In the genomic region with DNA sequence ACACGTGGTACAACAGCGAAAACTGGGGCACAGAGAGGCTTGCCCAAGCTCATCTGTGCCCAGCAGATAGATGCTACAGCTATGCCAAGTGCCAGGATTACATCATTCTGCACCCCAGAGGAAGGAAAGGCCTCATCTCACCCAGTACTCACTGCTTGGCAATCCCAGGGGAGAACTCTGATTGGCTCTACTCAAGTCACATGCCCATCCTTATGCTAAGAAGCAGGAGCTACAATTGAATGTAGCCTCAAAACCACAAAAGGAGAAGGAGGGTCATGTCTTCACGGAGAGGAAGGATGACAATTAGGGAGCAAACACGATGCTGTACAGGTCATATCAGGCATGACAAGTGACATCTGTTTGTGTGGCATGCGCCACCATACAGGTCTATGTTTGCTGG, we compare ENCODE assay signal across 28 mouse cellular contexts. TPM values are rescaled to one million over a fixed set of nuclear protein-coding genes. Genes with fewer than 3 reads are reported as not detected.
DNase-seq lines count a peak whose midpoint lies in the region; ATAC-seq lines count a peak whose summit lies in the region.
"Had no signal": no experiment of that assay in that cellular context is flagged by ENCODE, and none has a peak within 500 bp of the region (broad histone marks: within the 10 kb centered on the region; RNA-seq: fewer than 3 reads in every experiment).

No protein-coding gene starts in this region.

- WGBS in heart, embryonic 10.5 days: 68% methylated on average over 5 of the region's 5 CpGs
- 75% methylated on average over 5 of the region's 5 CpGs for WGBS in forebrain, embryonic 15.5 days

- no peak overlapping the region for H3K27ac ChIP-seq in heart, embryonic 10.5 days
- H3K27ac ChIP-seq in forebrain, embryonic 15.5 days (replicated peaks): no peak overlapping the region
- H3K27ac ChIP-seq: embryonic facial prominence, embryonic 13.5 days; forebrain, embryonic 12.5 days; heart, embryonic 15.5 days; hindbrain, embryonic 13.5 days; limb, embryonic 13.5 days; lung, embryonic 15.5 days; midbrain, embryonic 12.5 days had no signal

- intact Hi-C loops in heart, postnatal 36 days (cut with DNase I): no loop called here

- no peaks in the 10 kb centered on the region for H3K36me3 ChIP-seq in heart, embryonic 10.5 days
- no peaks in the 10 kb centered on the region for H3K36me3 ChIP-seq in forebrain, embryonic 15.5 days
- H3K36me3 ChIP-seq: embryonic facial prominence, embryonic 13.5 days; forebrain, embryonic 12.5 days; heart, embryonic 15.5 days; hindbrain, embryonic 13.5 days; limb, embryonic 13.5 days; lung, embryonic 15.5 days; midbrain, embryonic 12.5 days had no signal

- no peak overlapping the region for H3K4me3 ChIP-seq in heart, embryonic 10.5 days
- no peak overlapping the region for H3K4me3 ChIP-seq in forebrain, embryonic 15.5 days
- H3K4me3 ChIP-seq: embryonic facial prominence, embryonic 13.5 days; erythroblast, embryonic 14.5 days; forebrain, embryonic 12.5 days; heart, embryonic 15.5 days; hindbrain, embryonic 13.5 days; limb, embryonic 13.5 days; lung, embryonic 15.5 days; megakaryocyte, embryonic 14.5 days; midbrain, embryonic 12.5 days had no signal

- H3K9me3 ChIP-seq in heart, embryonic 10.5 days: 0 out of 2 replicates have a peak, but pooled peaks cover 2% of the 10 kb centered on the region
- no peaks in the 10 kb centered on the region for H3K9me3 ChIP-seq in forebrain, embryonic 15.5 days
- H3K9me3 ChIP-seq: heart, embryonic 15.5 days; hindbrain, embryonic 13.5 days; limb, embryonic 13.5 days; lung, embryonic 15.5 days; midbrain, embryonic 12.5 days had no signal

- no peak overlapping the region for H3K4me2 ChIP-seq in forebrain, embryonic 15.5 days (replicated peaks)
- H3K4me2 ChIP-seq: embryonic facial prominence, embryonic 13.5 days; forebrain, embryonic 12.5 days; heart, embryonic 15.5 days; hindbrain, embryonic 13.5 days; limb, embryonic 13.5 days; liver, embryonic 11.5 days; lung, embryonic 15.5 days; midbrain, embryonic 12.5 days had no signal

- ATAC-seq in megakaryocyte, adult 5-6 weeks (ENCODE audit: poor library complexity, severe bottlenecking): peak; percentile 40
- ATAC-seq in forebrain, embryonic 15.5 days (replicated peaks): no peak
- ATAC-seq: intestine, embryonic 16.5 days had no signal

- peaks cover 24% of the 10 kb centered on the region for H3K27me3 ChIP-seq in heart, embryonic 10.5 days (ENCODE audit: insufficient read depth, poor library complexity, severe bottlenecking)
- no peaks in the 10 kb centered on the region for H3K27me3 ChIP-seq in forebrain, embryonic 15.5 days
- H3K27me3 ChIP-seq: embryonic facial prominence, embryonic 13.5 days; hindbrain, embryonic 13.5 days; lung, embryonic 15.5 days had no signal

- peak; percentile 58 for DNase-seq in heart, embryonic 10.5 days (ENCODE audit: low spot score)
- no peak for DNase-seq in heart, postnatal 36 days
- DNase-seq in brain, adult 2 months (ENCODE audit: low read depth, low spot score): peak; percentile 25
- no peak for DNase-seq in adrenal gland, adult 2 months
- DNase-seq in layer of hippocampus, adult 8-10 months (ENCODE audit: low spot score in 2 of 2): no peak
- DNase-seq: adrenal gland, postnatal 36 days; cerebellum, adult 9-10 months; cerebellum, postnatal 36 days; embryo, embryonic 11 days; gastrocnemius, postnatal 25 days; kidney, adult 9 months; kidney, postnatal 10 days; thymus, postnatal 4 days had no signal

- H3K9ac ChIP-seq in forebrain, embryonic 15.5 days (replicated peaks): no peak overlapping the region
- H3K9ac ChIP-seq: embryonic facial prominence, embryonic 13.5 days; forebrain, embryonic 12.5 days; heart, embryonic 15.5 days; hindbrain, embryonic 13.5 days; limb, embryonic 13.5 days; lung, embryonic 15.5 days; midbrain, embryonic 12.5 days had no signal

- H3K4me1 ChIP-seq in heart, embryonic 10.5 days: no peaks in the 10 kb centered on the region
- H3K4me1 ChIP-seq in forebrain, embryonic 15.5 days: peaks cover 10% of the 10 kb centered on the region; the same call in 1 of the 2 replicates
- H3K4me1 ChIP-seq: embryonic facial prominence, embryonic 13.5 days; forebrain, embryonic 12.5 days; heart, embryonic 15.5 days; hindbrain, embryonic 13.5 days; limb, embryonic 13.5 days; lung, embryonic 15.5 days; megakaryocyte, embryonic 14.5 days; midbrain, embryonic 12.5 days had no signal

RNA-seq across cellular contexts. Expression of gene Foxo6, which starts 26.2 kb away (rescaled TPM):
- 0.07 and 0.20 TPM in 2 replicates for polyA plus RNA-seq in heart, embryonic 10.5 days (2016; fragmentation: Nextera tagmentation; extraction: Ambion mirVana)
- 1 to 10 TPM; 2.3 to 4.6 TPM for total RNA-seq in heart, postnatal 36 days (2021)
- not detected in 2 replicates for total RNA-seq in megakaryocyte, adult 5-6 weeks (2015)
- total RNA-seq in megakaryocyte, adult 5-6 weeks (2017): not detected in 2 replicates
- polyA plus RNA-seq in forebrain, embryonic 15.5 days (2015; fragmentation: Nextera tagmentation; extraction: Ambion mirVana): 4.4 and 5.3 TPM in 2 replicates
- 1 to 10 TPM in 1 of 2 experiments, under 1 TPM in 1; 0.58 to 2.8 TPM for total RNA-seq in adrenal gland, adult 2 months (2021)
- 2.2 and 3.6 TPM in 2 replicates for polyA plus RNA-seq in adrenal gland, adult 2 months (2012; rRNA removed)
- 10 to 100 TPM; 26.3 to 35.6 (median 28.9) TPM for total RNA-seq in layer of hippocampus, adult 8-10 months (2022)
- polyA plus RNA-seq: erythroblast, embryonic 14.5 days; liver, embryonic 16.5 days; thymus, postnatal 0 days had no signal

Comparison
In these comparisons a context has a peak if more than half of its experiments do, and no peak if none do; other contexts are left out.
1. DNase-seq: peak in heart, embryonic 10.5 days (single experiment) and brain, adult 2 months (single experiment); none in heart, postnatal 36 days (0 of 2), adrenal gland, adult 2 months (single experiment) and layer of hippocampus, adult 8-10 months (0 of 2).
2. RNA of gene Foxo6, which starts 26.2 kb away (total RNA-seq): 26.3 to 35.6 TPM in layer of hippocampus, adult 8-10 months; 2.3 to 4.6 TPM in heart, postnatal 36 days, 0.58 to 2.8 TPM in adrenal gland, adult 2 months and not detected in megakaryocyte, adult 5-6 weeks; every median in the first group is over 4 times any median in the second.